Mouse (Mus musculus): Measurements from ENCODE around the gene Mapk6. TPM values are rescaled to one million over a fixed set of nuclear protein-coding genes. Genes with fewer than 3 reads are reported as not detected.
A peak's percentile ranks its signal among the peaks of the same experiment; 100 is the strongest.
"Not testable (repeated sequence)": the region's sequence is repeated elsewhere in the genome, so short reads cannot be mapped to it uniquely, and the experiment has no call there.

Mapk6 gene
- polyA plus RNA-seq (2012; rRNA removed), result 14.5 and 25.2 TPM in 2 replicates

- H3K4me3 ChIP-seq (replicated peaks; ENCODE audit: extremely low read depth, low read depth, low read length), result peak within 1 kb of the TSS; percentile 94
- peak; percentile 72; the same call in 1 of the 2 replicates for TF ChIP-seq POLR2A (IDR thresholded peaks at IDR 0.05; ENCODE audit: borderline replicate concordance, extremely low read depth, low read depth, low read length)
- TF ChIP-seq CTCF (IDR thresholded peaks at IDR 0.05; ENCODE audit: insufficient read depth, low read length), result no peak
- WGBS, result under 1% methylated on average over 58 of the region's 58 CpGs
- DNase-seq, result peak; percentile 99
- peaks cover 4% of the 10 kb centered on the region; the same call in 1 of the 2 replicates for H3K4me1 ChIP-seq (ENCODE audit: control insufficient read depth, insufficient read depth, low read length)
These were observed at the start of gene Mapk6 for GRCm38 (mm10) chr9:75409852-75410378. TSS of gene Mapk6 (minus strand) at chr9:75410005.

- WGBS, result 84% methylated on average over 10 of the region's 10 CpGs
- TF ChIP-seq POLR2A (IDR thresholded peaks at IDR 0.05; ENCODE audit: borderline replicate concordance, extremely low read depth, low read depth, low read length), result no peak
- TF ChIP-seq CTCF (IDR thresholded peaks at IDR 0.05; ENCODE audit: insufficient read depth, low read length), result no peak
- no peaks in the 10 kb centered on the region for H3K4me1 ChIP-seq (ENCODE audit: control insufficient read depth, insufficient read depth, low read length)
- no peak overlapping the region for H3K4me3 ChIP-seq (replicated peaks; ENCODE audit: extremely low read depth, low read depth, low read length)
- DNase-seq, result no peak
These were observed 45.9 kb upstream of the Mapk6 start for GRCm38 (mm10) chr9:75455684-75456083.

GRCm38 (mm10) chr9:75453994-75454393, 44.2 kb upstream of the Mapk6 start:
- no peak for DNase-seq
- H3K4me1 ChIP-seq (ENCODE audit: control insufficient read depth, insufficient read depth, low read length), result no peaks in the 10 kb centered on the region
- 74% methylated on average over 2 of the region's 2 CpGs for WGBS
- no peak overlapping the region for H3K4me3 ChIP-seq (replicated peaks; ENCODE audit: extremely low read depth, low read depth, low read length)
- TF ChIP-seq CTCF (IDR thresholded peaks at IDR 0.05; ENCODE audit: insufficient read depth, low read length), result no peak
- TF ChIP-seq POLR2A (IDR thresholded peaks at IDR 0.05; ENCODE audit: borderline replicate concordance, extremely low read depth, low read depth, low read length), result no peak

GRCm38 (mm10) chr9:75448021-75448420, 38.2 kb upstream of the Mapk6 start:
- no peak for DNase-seq
- Histone ChIP-seq H3K4me1 (ENCODE audit: control insufficient read depth, insufficient read depth, low read length) (no peaks in the 10 kb centered on the region), H3K4me3 (replicated peaks; ENCODE audit: extremely low read depth, low read depth, low read length) (no peak overlapping the region)
- WGBS, result 80% methylated on average over 3 of the region's 3 CpGs
- TF ChIP-seq POLR2A (IDR thresholded peaks at IDR 0.05; ENCODE audit: borderline replicate concordance, extremely low read depth, low read depth, low read length) (no peak), CTCF (IDR thresholded peaks at IDR 0.05; ENCODE audit: insufficient read depth, low read length) (no peak)

GRCm38 (mm10) chr9:75446574-75446973, 36.8 kb upstream of the Mapk6 start:
- H3K4me3 ChIP-seq (replicated peaks; ENCODE audit: extremely low read depth, low read depth, low read length); DNase-seq; H3K4me1 ChIP-seq (ENCODE audit: control insufficient read depth, insufficient read depth, low read length): not testable (repeated sequence)
- WGBS, result 82% methylated on average over 10 of the region's 10 CpGs

GRCm38 (mm10) chr9:75444981-75445380, 35.2 kb upstream of the Mapk6 start:
- Histone ChIP-seq H3K4me3 (replicated peaks; ENCODE audit: extremely low read depth, low read depth, low read length) (no peak overlapping the region), H3K4me1 (ENCODE audit: control insufficient read depth, insufficient read depth, low read length) (no peaks in the 10 kb centered on the region; the same call in 1 of the 2 replicates)
- WGBS, result 84% methylated on average over 15 of the region's 15 CpGs
- TF ChIP-seq CTCF (IDR thresholded peaks at IDR 0.05; ENCODE audit: insufficient read depth, low read length), result no peak
- no peak for TF ChIP-seq POLR2A (IDR thresholded peaks at IDR 0.05; ENCODE audit: borderline replicate concordance, extremely low read depth, low read depth, low read length)
- no peak for DNase-seq

GRCm38 (mm10) chr9:75441691-75442131, 31.9 kb upstream of the Mapk6 start:
- Histone ChIP-seq H3K4me1 (ENCODE audit: control insufficient read depth, insufficient read depth, low read length) (peaks cover 3% of the 10 kb centered on the region; the same call in 1 of the 2 replicates), H3K4me3 (replicated peaks; ENCODE audit: extremely low read depth, low read depth, low read length) (peak overlapping the region; percentile 73)
- TF ChIP-seq POLR2A (IDR thresholded peaks at IDR 0.05; ENCODE audit: borderline replicate concordance, extremely low read depth, low read depth, low read length), result no peak
- no peak for DNase-seq
- WGBS, result under 1% methylated on average over 30 of the region's 31 CpGs

- TF ChIP-seq CTCF (IDR thresholded peaks at IDR 0.05; ENCODE audit: insufficient read depth, low read length) (no peak), POLR2A (IDR thresholded peaks at IDR 0.05; ENCODE audit: borderline replicate concordance, extremely low read depth, low read depth, low read length) (peak; percentile 55; the same call in 1 of the 2 replicates)
These were observed 31.2 kb upstream of the Mapk6 start, which contains the start of gene Leo1 for GRCm38 (mm10) chr9:75440796-75441666. TSS of gene Leo1 (plus strand) at chr9:75441524.

GRCm38 (mm10) chr9:75437653-75438385, 28.0 kb upstream of the Mapk6 start:
- H3K4me1 ChIP-seq (ENCODE audit: control insufficient read depth, insufficient read depth, low read length), result peaks cover 20% of the 10 kb centered on the region
- WGBS, result 37% methylated on average over 6 of the region's 6 CpGs
- H3K4me3 ChIP-seq (replicated peaks; ENCODE audit: extremely low read depth, low read depth, low read length), result no peak overlapping the region
- TF ChIP-seq POLR2A (IDR thresholded peaks at IDR 0.05; ENCODE audit: borderline replicate concordance, extremely low read depth, low read depth, low read length) (no peak), CTCF (IDR thresholded peaks at IDR 0.05; ENCODE audit: insufficient read depth, low read length) (0 out of 2 replicates have a peak, but pooled peaks have one; percentile 14)
- no peak for DNase-seq

More at GRCm38 (mm10) chr9:75440796-75441666, 31.2 kb upstream of the Mapk6 start, which contains the start of gene Leo1:
- WGBS, result under 1% methylated on average over 45 of the region's 45 CpGs
- Histone ChIP-seq H3K4me1 (ENCODE audit: control insufficient read depth, insufficient read depth, low read length) (peaks cover 3% of the 10 kb centered on the region; the same call in 1 of the 2 replicates), H3K4me3 (replicated peaks; ENCODE audit: extremely low read depth, low read depth, low read length) (peak within 1 kb of the TSS; percentile 73)
- peak; percentile 81 for DNase-seq

Data from lung, adult 2 months (tissue).